Mouse (Mus musculus): ENCODE data around the gene Dtx2.
"Not testable (repeated sequence)": the region's sequence is repeated elsewhere in the genome, so short reads cannot be mapped to it uniquely, and the experiment has no call there.

The Dtx2 gene

DNA sequence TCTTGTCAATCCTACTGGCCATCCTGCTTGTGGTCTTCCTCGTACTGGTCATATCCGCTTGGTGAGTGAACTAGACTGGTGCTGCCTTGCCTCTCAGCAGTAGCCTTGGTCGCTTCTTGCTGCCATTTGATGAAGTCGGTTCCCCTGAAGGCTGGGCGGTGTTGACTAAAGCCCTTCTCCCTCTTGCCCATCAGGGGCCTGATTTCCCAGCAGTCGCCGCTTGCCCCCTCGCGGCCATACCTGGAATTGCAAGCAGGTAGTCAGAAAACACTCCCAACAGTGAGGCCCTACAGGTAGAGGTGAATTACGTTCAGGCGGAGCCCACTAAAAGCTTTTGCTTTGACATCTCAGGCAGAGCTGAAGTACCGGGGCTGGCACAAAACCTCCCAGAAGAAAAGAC lies 67.0 kb downstream of the Dtx2 start:
- DNase-seq (ENCODE audit: extremely low read depth, low read depth, low spot score), result no peak

DNA sequence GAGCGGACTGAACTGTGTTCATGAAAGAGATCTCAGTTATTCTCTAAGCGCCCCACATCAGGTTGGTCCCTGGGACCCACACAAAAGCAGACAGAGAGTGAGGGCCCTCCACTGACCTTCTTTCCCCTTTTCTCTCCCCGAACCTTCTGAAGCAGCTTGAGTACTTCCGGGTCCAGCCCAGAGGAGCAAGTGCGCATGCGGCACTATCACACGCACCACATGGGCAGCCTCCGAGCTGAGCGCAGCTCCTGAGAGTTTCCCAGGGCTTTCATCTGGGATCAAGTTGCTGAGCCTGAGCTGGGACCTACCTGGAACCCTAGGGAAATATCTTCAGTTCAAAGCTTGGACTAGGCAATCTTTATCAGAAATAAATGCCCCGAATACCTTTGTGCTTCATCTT lies 69.3 kb downstream of the Dtx2 start:
- no peak for DNase-seq (ENCODE audit: extremely low read depth, low read depth, low spot score)

DNA sequence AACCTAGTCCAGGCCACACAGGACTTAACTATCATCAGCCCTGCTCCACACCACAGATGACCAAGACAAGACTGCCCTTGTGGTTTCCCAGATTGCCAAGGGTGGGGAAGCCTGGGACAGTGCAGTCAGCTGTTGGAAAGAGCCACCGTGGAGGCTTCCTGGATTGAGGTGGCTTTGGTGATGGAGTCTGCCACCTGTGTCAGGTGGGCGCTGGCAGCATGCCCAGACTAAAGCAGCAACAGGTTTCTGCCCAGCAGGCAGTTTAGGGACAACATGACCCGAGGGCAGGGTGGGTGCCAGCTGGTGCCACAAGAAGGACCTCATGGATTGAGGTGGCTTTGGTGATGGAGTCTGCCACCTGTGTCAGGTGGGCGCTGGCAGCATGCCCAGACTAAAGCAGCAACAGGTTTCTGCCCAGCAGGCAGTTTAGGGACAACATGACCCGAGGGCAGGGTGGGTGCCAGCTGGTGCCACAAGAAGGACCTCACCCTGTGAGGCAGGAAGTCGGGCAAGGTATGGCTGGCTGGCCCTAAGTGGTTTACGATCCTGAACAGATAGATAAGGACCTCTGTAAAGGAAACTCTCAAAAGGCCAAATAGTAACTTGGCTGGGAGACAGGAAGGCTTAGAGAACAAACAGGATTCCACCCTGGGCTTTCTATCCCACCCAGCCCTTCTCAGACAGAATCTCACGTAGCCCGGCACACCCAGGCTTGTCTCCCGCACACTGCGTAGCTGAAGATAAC lies 72.0 kb downstream of the Dtx2 start:
- not testable (repeated sequence) for DNase-seq (ENCODE audit: extremely low read depth, low read depth, low spot score)

DNA sequence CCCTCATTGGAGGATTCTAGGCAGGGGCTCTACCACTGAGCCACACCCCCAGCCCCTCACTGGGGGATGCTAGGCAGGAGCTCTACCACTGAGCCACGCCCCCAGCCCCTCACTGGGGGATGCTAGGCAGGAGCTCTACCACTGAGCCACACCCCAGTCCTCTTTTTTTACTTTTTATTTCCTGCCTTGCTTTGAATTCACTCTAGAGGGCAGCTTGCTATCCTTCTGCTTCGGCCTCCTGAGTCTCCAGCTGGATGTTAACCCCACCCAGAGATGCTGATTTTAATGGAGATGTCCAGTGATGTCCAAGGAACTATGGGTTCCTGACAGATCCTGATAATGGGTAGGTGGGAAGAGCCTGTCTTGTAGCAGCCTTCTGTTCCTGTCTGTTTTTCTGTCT lies 74.8 kb downstream of the Dtx2 start:
- no peak for DNase-seq (ENCODE audit: extremely low read depth, low read depth, low spot score)

DNA sequence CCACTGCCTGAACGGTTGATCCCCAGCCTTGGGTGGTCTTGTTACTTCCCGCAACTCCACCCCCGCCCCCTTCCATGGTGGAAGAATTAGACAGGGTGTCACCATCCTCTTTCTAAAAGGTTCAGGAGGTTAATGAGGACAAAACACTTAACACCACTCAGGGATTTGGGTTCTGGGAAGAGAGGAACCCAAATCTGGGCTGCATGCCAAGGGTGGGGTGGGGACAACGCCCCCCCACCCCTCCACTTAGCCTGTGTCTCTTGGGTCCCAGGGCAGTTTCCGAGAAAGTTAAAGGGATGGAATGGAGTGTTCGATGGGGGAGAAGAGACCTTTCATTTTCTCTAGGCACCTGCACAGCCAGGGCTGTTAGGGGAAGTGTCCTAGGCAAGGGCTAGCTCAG lies 78.5 kb downstream of the Dtx2 start:
- no peak for DNase-seq (ENCODE audit: extremely low read depth, low read depth, low spot score)

DNA sequence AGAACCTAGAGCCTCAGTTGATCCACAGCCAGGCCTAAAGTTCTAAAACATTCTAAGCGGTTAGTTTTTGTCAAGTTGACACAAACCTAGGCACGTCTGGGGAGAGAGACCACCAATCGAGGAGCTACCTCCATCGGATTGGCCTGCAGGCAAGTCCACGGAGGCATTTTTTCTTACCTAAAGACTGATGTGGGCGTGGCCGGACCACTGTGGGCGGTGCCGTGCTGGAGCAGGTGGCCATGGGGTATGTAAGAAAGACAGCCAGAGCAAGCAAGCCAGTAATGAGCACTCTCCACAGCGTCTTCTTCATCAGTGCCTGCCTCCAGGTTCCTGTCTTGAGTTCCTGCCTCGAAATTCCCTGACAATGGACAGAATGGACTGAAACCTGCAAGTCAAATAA lies 78.9 kb downstream of the Dtx2 start:
- DNase-seq (ENCODE audit: extremely low read depth, low read depth, low spot score), result no peak

DNA sequence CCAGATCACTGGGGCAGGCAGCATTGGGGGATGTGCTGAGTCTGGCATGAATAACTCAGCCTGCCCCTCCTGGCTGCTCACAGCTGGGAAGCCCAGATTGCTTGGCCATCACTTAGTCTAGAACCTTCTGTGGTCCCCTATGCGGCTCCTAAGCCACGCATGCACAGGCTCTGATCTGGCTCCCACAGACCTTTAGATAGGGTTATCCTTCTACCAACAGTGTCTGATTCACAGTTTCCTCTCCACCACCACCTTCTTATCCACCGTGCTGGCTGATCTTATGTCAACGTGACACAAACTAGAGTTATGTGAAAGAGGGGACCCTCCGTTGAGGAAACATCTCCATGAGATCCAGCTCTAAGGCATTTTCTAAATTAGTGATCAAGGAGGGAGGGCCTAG lies 80.5 kb downstream of the Dtx2 start:
- DNase-seq (ENCODE audit: extremely low read depth, low read depth, low spot score), result no peak

DNA sequence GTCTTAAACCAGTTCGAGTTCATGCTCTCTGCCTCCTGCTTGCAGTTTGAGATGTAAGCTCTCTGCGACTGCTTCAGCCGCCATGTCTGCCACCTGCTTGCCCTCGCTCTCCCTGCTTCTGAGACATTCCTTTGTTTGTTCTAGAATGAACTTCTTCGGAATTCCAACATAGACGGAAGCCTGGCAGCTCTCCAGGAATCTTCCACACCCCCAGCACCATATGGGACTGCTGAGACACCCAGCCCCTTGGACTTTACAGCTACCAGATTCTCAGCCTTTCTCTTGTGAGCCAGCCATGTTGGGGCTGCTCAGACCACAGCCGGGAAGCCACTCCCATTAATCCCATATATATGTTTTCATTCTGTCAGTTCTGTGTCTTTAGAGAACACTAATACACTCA lies 81.7 kb downstream of the Dtx2 start:
- DNase-seq (ENCODE audit: extremely low read depth, low read depth, low spot score), result no peak

DNA sequence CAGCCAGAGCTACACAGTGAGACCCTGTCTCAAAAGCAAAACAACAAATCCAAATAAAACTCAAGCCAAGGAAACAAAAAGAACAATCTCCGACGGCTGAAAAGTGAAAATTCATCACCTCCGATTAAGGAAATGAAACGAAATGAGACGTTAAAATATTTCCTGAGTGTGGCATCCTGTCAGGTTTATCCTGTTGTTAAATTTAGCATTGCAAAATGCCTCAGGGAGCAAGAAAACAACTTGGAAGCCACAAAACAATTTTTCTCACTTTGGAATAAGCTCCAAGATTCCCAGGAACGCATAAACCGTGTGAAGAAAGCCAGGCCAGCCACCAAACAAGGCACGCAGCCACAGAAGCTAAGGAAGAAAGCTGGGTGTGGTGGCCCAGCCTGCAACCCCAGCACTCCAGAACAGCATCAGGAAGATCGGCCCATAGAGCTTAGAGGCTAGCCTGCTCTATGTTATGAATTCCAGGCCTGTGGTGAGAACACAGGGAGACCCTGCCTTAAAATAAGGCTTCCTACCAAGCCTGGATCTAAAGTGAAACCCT lies 82.5 kb downstream of the Dtx2 start:
- DNase-seq (ENCODE audit: extremely low read depth, low read depth, low spot score), result no peak

DNA sequence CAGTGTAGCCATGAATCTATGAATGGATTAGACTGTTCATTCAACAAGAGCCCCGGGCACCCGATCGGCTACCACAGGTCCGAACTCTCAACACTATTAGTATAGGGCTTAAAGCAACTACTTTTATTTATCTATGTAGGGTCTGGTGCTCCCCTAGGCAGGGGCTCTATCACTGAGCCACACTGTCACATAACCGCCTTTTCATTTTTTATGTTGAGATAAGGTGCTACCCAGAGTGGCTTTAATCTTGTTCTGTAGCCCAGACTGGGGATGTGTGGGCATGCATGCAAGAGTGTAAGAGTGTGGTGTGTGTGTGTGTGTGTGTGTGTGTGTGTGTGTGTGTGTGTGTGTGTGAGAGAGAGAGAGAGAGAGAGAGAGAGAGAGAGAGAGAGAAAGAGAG lies 83.5 kb downstream of the Dtx2 start:
- no peak for DNase-seq (ENCODE audit: extremely low read depth, low read depth, low spot score)

DNA sequence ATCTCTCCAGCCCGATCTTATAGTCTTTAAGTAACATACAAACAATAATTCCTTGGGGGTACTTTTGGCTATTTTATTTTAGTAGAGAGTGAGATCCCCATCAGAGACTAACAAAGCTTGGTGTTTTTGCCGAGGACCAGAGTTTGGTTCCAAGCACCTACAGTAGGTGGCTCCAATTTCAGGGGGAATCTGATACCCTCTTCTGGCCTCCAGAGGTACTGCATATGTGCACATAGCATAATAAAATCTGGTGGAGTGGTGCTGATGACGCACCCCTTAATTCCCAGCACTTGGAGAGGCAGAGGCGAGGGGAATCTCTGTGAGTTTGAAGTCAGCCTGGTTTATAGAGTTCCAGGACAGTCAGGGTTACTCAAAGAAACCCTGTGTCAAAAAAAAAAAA lies 87.7 kb downstream of the Dtx2 start:
- no peak for DNase-seq (ENCODE audit: extremely low read depth, low read depth, low spot score)
